Mouse (Mus musculus) natural killer cell, adult 2 months (primary cell): Measurements from ENCODE around the gene E430018J23Rik.
"Not testable (repeated sequence)": the region's sequence is repeated elsewhere in the genome, so short reads cannot be mapped to it uniquely, and the experiment has no call there.

Source experiments
- DNase-seq, 2 experiments: peaks; one replicate each; pipeline ENCODE4 v3.0.0; 2022; ENCODE audit warnings: low spot score in 2 of 2

The E430018J23Rik gene

GRCm38 (mm10) chr7:127378310-127378921 lies 15.0 kb downstream of the E430018J23Rik start:
- DNase-seq: no peak

GRCm38 (mm10) chr7:127375271-127376245 lies 17.9 kb downstream of the E430018J23Rik start, which contains the start of gene Zfp747:
TSS of gene Zfp747 (minus strand) at chr7:127376050.
- DNase-seq: peak; percentile 92 to 93

GRCm38 (mm10) chr7:127371870-127372269 lies 21.6 kb downstream of the E430018J23Rik start:
- not testable (repeated sequence) for DNase-seq

GRCm38 (mm10) chr7:127371213-127371612 lies 22.2 kb downstream of the E430018J23Rik start:
- DNase-seq: no peak

GRCm38 (mm10) chr7:127366249-127366648 lies 27.2 kb downstream of the E430018J23Rik start:
- DNase-seq: no peak

GRCm38 (mm10) chr7:127364166-127364565 lies 29.3 kb downstream of the E430018J23Rik start:
- DNase-seq: no peak

GRCm38 (mm10) chr7:127363475-127363921 lies 29.9 kb downstream of the E430018J23Rik start:
- no peak for DNase-seq

GRCm38 (mm10) chr7:127362418-127362817 lies 31.0 kb downstream of the E430018J23Rik start:
- DNase-seq: peak in 1 of 2 experiments; percentile 34

GRCm38 (mm10) chr7:127361449-127361848 lies 32.0 kb downstream of the E430018J23Rik start:
- no peak for DNase-seq

- no peak for DNase-seq
These were observed 33.2 kb downstream of the E430018J23Rik start for GRCm38 (mm10) chr7:127360265-127360664.

- no peak for DNase-seq
These were observed 35.0 kb downstream of the E430018J23Rik start for GRCm38 (mm10) chr7:127358472-127358871.

- no peak for DNase-seq
These were observed 35.6 kb downstream of the E430018J23Rik start for GRCm38 (mm10) chr7:127357871-127358270.

- DNase-seq: no peak
These were observed 37.6 kb downstream of the E430018J23Rik start for GRCm38 (mm10) chr7:127355796-127356195.

- no peak for DNase-seq
These were observed 42.0 kb downstream of the E430018J23Rik start for GRCm38 (mm10) chr7:127351230-127352004.

- no peak for DNase-seq
These were observed 46.8 kb downstream of the E430018J23Rik start for GRCm38 (mm10) chr7:127346676-127347075.

GRCm38 (mm10) chr7:127345512-127346325 lies 47.7 kb downstream of the E430018J23Rik start, which contains the start of gene Zfp768:
TSS of gene Zfp768 (minus strand) at chr7:127345589.
- DNase-seq: peak; percentile 88 to 92

GRCm38 (mm10) chr7:127345092-127345491 lies 48.3 kb downstream of the E430018J23Rik start:
- DNase-seq: no peak

GRCm38 (mm10) chr7:127344371-127344770 lies 49.1 kb downstream of the E430018J23Rik start:
- DNase-seq: no peak

- no peak for DNase-seq
These were observed 49.9 kb downstream of the E430018J23Rik start for GRCm38 (mm10) chr7:127343351-127344019.

- no peak for DNase-seq
These were observed 50.5 kb downstream of the E430018J23Rik start for GRCm38 (mm10) chr7:127342888-127343287.
